Mouse (Mus musculus) neural tube, embryonic 13.5 days (tissue): Measurements from ENCODE around the gene Ephb6. TPM values are rescaled to one million over a fixed set of nuclear protein-coding genes. Genes with fewer than 3 reads are reported as not detected.

Source experiments
- ATAC-seq: fragments of 200-750 bp; cut with Nextera tagmentation; 2 replicates; pipeline ENCODE4 v1.8.0; 2017; ENCODE audit warnings: low read depth, mild to moderate bottlenecking, moderate TSS enrichment, moderate library complexity
- H3K27ac ChIP-seq: fragments of 300-500 bp; sonication (generic); replicated peaks from 2 replicates; pipeline ENCODE4 v1.5.1; 2015; ENCODE audit warnings: moderate library complexity, mild to moderate bottlenecking, inconsistent platforms
- H3K27me3 ChIP-seq: fragments of 300-500 bp; sonication (generic); 2 replicates; pipeline ENCODE4 v1.6.1; 2015; ENCODE audit warnings: mild to moderate bottlenecking, inconsistent platforms
- H3K36me3 ChIP-seq: fragments of 300-500 bp; sonication (generic); 2 replicates; pipeline ENCODE4 v1.6.1; 2015; ENCODE audit warnings: mild to moderate bottlenecking, inconsistent platforms
- H3K4me1 ChIP-seq: fragments of 300-500 bp; sonication (generic); replicated peaks from 2 replicates; pipeline ENCODE4 v1.6.1; 2015; ENCODE audit warnings: inconsistent platforms
- H3K4me2 ChIP-seq: fragments of 300-500 bp; sonication (generic); 2 replicates; pipeline ENCODE4 v1.6.1; 2015; ENCODE audit warnings: inconsistent platforms, mild to moderate bottlenecking, moderate library complexity
- H3K4me3 ChIP-seq: fragments of 300-500 bp; sonication (generic); 2 replicates; pipeline ENCODE4 v1.5.1; 2015; ENCODE audit warnings: mild to moderate bottlenecking, inconsistent platforms
- H3K9ac ChIP-seq: fragments of 300-500 bp; sonication (generic); 2 replicates; pipeline ENCODE4 v1.6.1; 2015; ENCODE audit warnings: moderate library complexity, mild to moderate bottlenecking, inconsistent platforms
- H3K9me3 ChIP-seq: fragments of 300-500 bp; sonication (generic); 2 replicates; pipeline ENCODE4 v1.6.1; 2016; ENCODE audit warnings: inconsistent platforms
- WGBS: fragments of 180-500 bp; shearing (Covaris S2); methylation state at CpG from one replicate; pipeline ENCODE4 v1.1.7; 2015; 5-methylcytosine and 5-hydroxymethylcytosine counted together
- polyA plus RNA-seq: library from polyadenylated mRNA; unstranded; fragments of >200 nt; fragmentation: Nextera tagmentation; extraction: Ambion mirVana; gene quantifications from 2 replicates; pipeline ENCODE4 v1.2.1, GENCODE M21; 2015

Gene Ephb6
- polyA plus RNA-seq, 1 experiment from 2014 or later = 29.8 TPM

DNA sequence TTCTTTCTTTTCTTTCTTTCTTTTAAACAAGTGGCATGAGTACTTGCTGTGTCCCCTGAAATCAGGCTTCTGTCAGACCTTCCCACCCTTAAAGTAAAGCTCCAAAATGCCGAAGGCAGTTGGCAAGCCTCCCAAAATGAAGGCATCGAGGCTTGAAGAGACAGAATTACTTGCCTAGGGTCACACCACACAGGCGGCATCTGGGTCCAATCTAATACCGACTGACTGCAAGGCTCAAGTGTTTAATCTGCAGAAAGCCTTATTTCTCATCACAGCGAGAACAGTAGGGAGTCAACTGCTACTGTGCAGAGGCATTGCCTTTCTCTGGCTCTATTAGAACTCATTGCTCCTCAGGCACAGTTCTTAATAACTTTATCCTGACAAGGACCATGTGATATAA lies 28.0 kb upstream of the Ephb6 start:
- no peaks in the 10 kb centered on the region for H3K36me3 ChIP-seq
- H3K4me1 ChIP-seq = 0 out of 2 replicates have a peak, but pooled peaks cover 3% of the 10 kb centered on the region
- no peak overlapping the region for H3K9ac ChIP-seq
- WGBS = 54% methylated on average over 5 of the region's 5 CpGs
- no peak overlapping the region for H3K4me3 ChIP-seq
- no peak overlapping the region for H3K27ac ChIP-seq
- H3K9me3 ChIP-seq = no peaks in the 10 kb centered on the region
- ATAC-seq = peak; percentile 50; the same call in 1 of the 2 replicates
- H3K4me2 ChIP-seq = no peak overlapping the region
- H3K27me3 ChIP-seq = no peaks in the 10 kb centered on the region

- 81% methylated on average over 7 of the region's 7 CpGs for whole genome bisulfite sequencing
Observed at GRCm38 (mm10) chr6:41581295-41581694, 24.0 kb upstream of the Ephb6 start.

GRCm38 (mm10) chr6:41582189-41582588 lies 23.1 kb upstream of the Ephb6 start:
- Histone ChIP-seq H3K27me3 (no peaks in the 10 kb centered on the region), H3K27ac (no peak overlapping the region), H3K4me1 (no peaks in the 10 kb centered on the region), H3K4me2 (no peak overlapping the region), H3K9ac (no peak overlapping the region), H3K4me3 (no peak overlapping the region), H3K9me3 (no peaks in the 10 kb centered on the region), H3K36me3 (no peaks in the 10 kb centered on the region)
- no peak for ATAC-seq
- 88% methylated on average over 1 of the region's 1 CpGs for WGBS

More at GRCm38 (mm10) chr6:41581295-41581694, 24.0 kb upstream of the Ephb6 start:
- H3K27ac ChIP-seq = no peak overlapping the region
- H3K9me3 ChIP-seq = no peaks in the 10 kb centered on the region
- ATAC-seq = no peak
- no peaks in the 10 kb centered on the region for H3K36me3 ChIP-seq
- H3K4me2 ChIP-seq = no peak overlapping the region
- H3K4me1 ChIP-seq = 0 out of 2 replicates have a peak, but pooled peaks cover 3% of the 10 kb centered on the region
- H3K27me3 ChIP-seq = no peaks in the 10 kb centered on the region
- H3K9ac ChIP-seq = no peak overlapping the region
- H3K4me3 ChIP-seq = no peak overlapping the region

DNA sequence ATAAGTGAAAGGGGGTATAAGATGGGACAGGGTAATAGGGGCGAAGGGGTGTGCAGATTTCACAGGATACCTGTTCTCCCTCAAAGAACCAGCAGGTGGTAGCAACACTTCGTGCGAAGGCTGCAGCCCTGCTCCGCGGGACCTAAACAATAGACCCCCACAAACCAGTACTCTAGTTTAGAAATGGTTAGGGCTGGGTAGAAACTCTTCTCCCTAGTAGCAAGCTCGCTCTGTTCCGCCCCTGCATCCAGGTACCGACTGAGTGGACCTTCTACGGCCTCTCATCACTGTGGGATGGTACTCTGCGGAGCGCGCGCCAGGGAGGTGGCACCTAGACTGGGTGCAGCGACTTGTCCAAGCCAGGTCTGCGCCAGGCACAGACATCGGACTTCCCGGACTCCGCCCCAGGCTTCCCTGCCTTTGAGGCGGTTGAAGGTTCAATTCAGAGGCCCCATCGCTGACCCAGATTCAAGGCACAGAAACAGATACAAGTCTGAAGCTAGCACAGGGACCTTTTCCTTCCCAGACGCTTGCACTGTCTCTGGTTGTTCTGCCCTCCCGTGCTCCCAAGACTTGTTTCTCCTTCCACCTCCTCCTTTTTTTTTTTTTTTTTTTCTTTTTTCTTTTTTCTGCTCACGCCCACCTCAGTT lies 756 bp upstream of the Ephb6 start:
- Histone ChIP-seq H3K4me1 (peaks cover 26% of the 10 kb centered on the region), H3K27ac (peak overlapping the region; percentile 94), H3K9ac (peak overlapping the region; percentile 84), H3K4me2 (peak overlapping the region; percentile 82), H3K4me3 (peak overlapping the region; percentile 78), H3K27me3 (no peaks in the 10 kb centered on the region), H3K9me3 (no peaks in the 10 kb centered on the region), H3K36me3 (no peaks in the 10 kb centered on the region)
- WGBS = 1% methylated on average over 23 of the region's 23 CpGs
- ATAC-seq = peak; percentile 75

DNA sequence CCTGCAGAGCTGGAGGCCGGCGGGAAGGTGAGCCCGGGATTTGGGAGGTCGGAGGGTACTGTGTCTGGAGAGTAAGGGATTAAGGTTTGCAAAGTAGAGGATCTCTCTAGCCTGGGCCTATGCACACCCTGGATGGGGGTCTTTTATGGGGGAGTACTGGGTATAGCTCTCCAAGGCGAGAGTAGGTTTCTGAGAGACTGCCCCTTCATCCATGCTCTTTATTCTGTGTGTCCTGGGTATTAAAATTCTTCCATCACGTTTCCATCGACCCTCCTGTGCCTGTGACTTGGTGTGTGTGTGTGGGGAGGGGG lies 467 bp downstream of the Ephb6 start:
- Histone ChIP-seq H3K4me2 (peak overlapping the region; percentile 82), H3K36me3 (no peaks in the 10 kb centered on the region), H3K27ac (peak overlapping the region; percentile 94), H3K27me3 (no peaks in the 10 kb centered on the region), H3K9ac (peak overlapping the region; percentile 84), H3K4me3 (peak overlapping the region; percentile 78), H3K4me1 (peaks cover 31% of the 10 kb centered on the region), H3K9me3 (no peaks in the 10 kb centered on the region)
- under 1% methylated on average over 7 of the region's 7 CpGs for whole genome bisulfite sequencing
- peak; percentile 64; the same call in 1 of the 2 replicates for ATAC-seq

DNA sequence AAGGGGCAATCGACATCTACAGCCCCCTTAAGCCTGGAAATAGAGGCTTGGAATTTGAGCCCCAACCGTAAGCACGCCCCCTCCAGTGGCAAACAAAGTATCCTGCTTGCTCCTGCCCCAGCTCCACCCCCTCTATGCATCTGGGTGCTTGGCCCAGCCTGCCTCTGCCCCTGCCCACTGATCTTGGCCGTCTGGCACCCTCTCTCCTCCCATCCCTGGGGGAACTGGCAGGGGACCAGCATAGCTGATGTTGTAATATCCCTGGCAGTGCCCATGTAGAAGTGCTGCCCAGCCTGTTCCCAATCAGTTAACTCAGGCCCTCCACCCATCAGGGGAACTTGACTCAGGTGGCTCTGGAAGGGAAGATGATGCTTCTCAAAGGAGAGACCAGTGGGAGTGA lies 932 bp downstream of the Ephb6 start:
- peak overlapping the region; percentile 78 for H3K4me3 ChIP-seq
- no peak overlapping the region; the same call in 1 of the 2 replicates for H3K27ac ChIP-seq
- peak overlapping the region; percentile 82 for H3K4me2 ChIP-seq
- ATAC-seq = peak; percentile 6; the same call in 1 of the 2 replicates
- H3K36me3 ChIP-seq = no peaks in the 10 kb centered on the region
- no peaks in the 10 kb centered on the region for H3K27me3 ChIP-seq
- no peaks in the 10 kb centered on the region for H3K9me3 ChIP-seq
- H3K9ac ChIP-seq = peak overlapping the region; percentile 84
- H3K4me1 ChIP-seq = peaks cover 31% of the 10 kb centered on the region
- 6% methylated on average over 4 of the region's 4 CpGs for WGBS

GRCm38 (mm10) chr6:41607637-41608036 lies 2.4 kb downstream of the Ephb6 start:
- 67% methylated on average over 5 of the region's 5 CpGs for WGBS
- no peak overlapping the region for H3K27ac ChIP-seq

GRCm38 (mm10) chr6:41620173-41620798 lies 15.0 kb downstream of the Ephb6 start:
- no peak overlapping the region for H3K9ac ChIP-seq
- no peak for ATAC-seq
- H3K4me1 ChIP-seq = no peaks in the 10 kb centered on the region
- WGBS = 94% methylated on average over 9 of the region's 9 CpGs
- peaks cover 53% of the 10 kb centered on the region for H3K36me3 ChIP-seq
- no peak overlapping the region for H3K4me2 ChIP-seq
- no peak overlapping the region for H3K27ac ChIP-seq
- no peak overlapping the region for H3K4me3 ChIP-seq
- H3K9me3 ChIP-seq = no peaks in the 10 kb centered on the region
- H3K27me3 ChIP-seq = no peaks in the 10 kb centered on the region

More at GRCm38 (mm10) chr6:41607637-41608036, 2.4 kb downstream of the Ephb6 start:
- Histone ChIP-seq H3K27me3 (no peaks in the 10 kb centered on the region), H3K9ac (no peak overlapping the region), H3K9me3 (no peaks in the 10 kb centered on the region), H3K4me1 (peaks cover 31% of the 10 kb centered on the region), H3K4me3 (peak overlapping the region; percentile 5; the same call in 1 of the 2 replicates), H3K36me3 (no peaks in the 10 kb centered on the region), H3K4me2 (peak overlapping the region; percentile 82)
- no peak for ATAC-seq

- Histone ChIP-seq H3K4me3 (no peak overlapping the region), H3K36me3 (peaks cover 42% of the 10 kb centered on the region), H3K4me2 (no peak overlapping the region), H3K9ac (no peak overlapping the region), H3K4me1 (no peaks in the 10 kb centered on the region), H3K27me3 (no peaks in the 10 kb centered on the region), H3K9me3 (no peaks in the 10 kb centered on the region), H3K27ac (no peak overlapping the region)
- no peak for ATAC-seq
- 93% methylated on average over 12 of the region's 12 CpGs for WGBS
Observed at GRCm38 (mm10) chr6:41621241-41621990, 16.1 kb downstream of the Ephb6 start.

DNA sequence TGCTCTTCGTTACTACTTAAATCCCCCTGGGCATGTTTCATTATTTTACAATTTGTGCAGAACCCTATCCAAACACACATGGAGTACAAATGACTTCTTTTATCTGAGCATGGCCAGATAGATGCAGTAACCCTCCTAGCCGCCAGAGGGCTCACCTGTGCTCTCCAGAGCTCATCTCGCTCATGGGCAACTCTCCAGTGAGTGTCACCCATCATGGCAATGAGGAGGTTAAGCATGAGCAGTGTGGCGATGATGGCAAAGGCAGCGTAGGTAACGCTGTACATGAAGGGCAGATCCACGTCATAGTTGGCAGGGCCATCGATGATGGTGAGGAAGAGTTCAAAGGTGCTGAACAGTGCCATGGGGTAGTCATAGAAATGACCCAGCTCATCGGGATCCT lies 17.4 kb downstream of the Ephb6 start:
- Histone ChIP-seq H3K9ac (no peak overlapping the region), H3K36me3 (peaks cover 30% of the 10 kb centered on the region), H3K4me1 (no peaks in the 10 kb centered on the region), H3K9me3 (no peaks in the 10 kb centered on the region), H3K4me2 (no peak overlapping the region), H3K27me3 (no peaks in the 10 kb centered on the region), H3K27ac (no peak overlapping the region), H3K4me3 (no peak overlapping the region)
- WGBS = 61% methylated on average over 9 of the region's 9 CpGs
- ATAC-seq = no peak

GRCm38 (mm10) chr6:41628180-41628579 lies 22.9 kb downstream of the Ephb6 start:
- WGBS = 83% methylated on average over 1 of the region's 1 CpGs
- Histone ChIP-seq H3K4me1 (no peaks in the 10 kb centered on the region), H3K4me2 (no peak overlapping the region), H3K27ac (no peak overlapping the region), H3K4me3 (no peak overlapping the region), H3K27me3 (no peaks in the 10 kb centered on the region), H3K9ac (no peak overlapping the region), H3K9me3 (no peaks in the 10 kb centered on the region), H3K36me3 (no peaks in the 10 kb centered on the region)
- no peak for ATAC-seq

GRCm38 (mm10) chr6:41630791-41631190 lies 25.5 kb downstream of the Ephb6 start:
- no peak overlapping the region for H3K4me3 ChIP-seq
- ATAC-seq = no peak
- H3K4me2 ChIP-seq = no peak overlapping the region
- no peak overlapping the region for H3K9ac ChIP-seq
- H3K27me3 ChIP-seq = no peaks in the 10 kb centered on the region
- H3K4me1 ChIP-seq = no peaks in the 10 kb centered on the region
- no peak overlapping the region for H3K27ac ChIP-seq
- no peaks in the 10 kb centered on the region for H3K9me3 ChIP-seq
- no peaks in the 10 kb centered on the region for H3K36me3 ChIP-seq
- 74% methylated on average over 2 of the region's 2 CpGs for WGBS
